Mouse (Mus musculus) liver, embryonic 14.5 days (tissue): ENCODE measurements around the gene Clrn3. TPM values are rescaled to one million over a fixed set of nuclear protein-coding genes. Genes with fewer than 3 reads are reported as not detected.

Source experiments
- ATAC-seq: fragments of 200-750 bp; cut with Nextera tagmentation; 2 replicates; pipeline ENCODE4 v1.8.0; 2017; ENCODE audit warnings: moderate number of reproducible peaks, mild to moderate bottlenecking, moderate library complexity; ENCODE audit not compliant: insufficient read depth
- DNase-seq, 3 experiments: peaks; one replicate each; pipeline ENCODE4 v3.0.0-alpha.2; 2012 to 2013; ENCODE audit warnings: low read depth in 3 of 3, low spot score in 3 of 3
- H3K27ac ChIP-seq: fragments of 300-500 bp; sonication (generic); 2 replicates; pipeline ENCODE4 v1.5.1; 2014; ENCODE audit warnings: moderate library complexity, mild to moderate bottlenecking, control low read depth, inconsistent platforms
- H3K27me3 ChIP-seq: fragments of 300-500 bp; sonication (generic); 2 replicates; pipeline ENCODE4 v1.6.1; 2014; ENCODE audit warnings: mild to moderate bottlenecking, low read length, moderate library complexity; ENCODE audit not compliant: control insufficient read depth, insufficient read depth
- H3K36me3 ChIP-seq: fragments of 300-500 bp; sonication (generic); replicated peaks from 2 replicates; pipeline ENCODE4 v1.6.1; 2014; ENCODE audit warnings: low read depth; ENCODE audit not compliant: control insufficient read depth, insufficient read depth
- H3K4me1 ChIP-seq, 2 experiments: fragments of 200-500 bp in 1 of 2; fragments of 300-500 bp in 1 of 2; sonication (generic) in 1 of 2; replicated peaks; 2 replicates each; pipeline ENCODE4 v1.6.1; 2012 to 2014; ENCODE audit warnings: antibody characterized with exemption in 1 of 2, inconsistent platforms in 1 of 2, low read length in 1 of 2; ENCODE audit not compliant: control insufficient read depth in 2 of 2, insufficient read depth in 2 of 2
- H3K4me2 ChIP-seq: fragments of 300-500 bp; sonication (generic); 2 replicates; pipeline ENCODE4 v1.6.1; 2014; ENCODE audit warnings: low read depth, mild to moderate bottlenecking, control low read depth, moderate library complexity
- H3K4me3 ChIP-seq, 2 experiments: fragments of 200-500 bp in 1 of 2; fragments of 300-500 bp in 1 of 2; sonication (generic) in 1 of 2; 2 replicates each; pipeline ENCODE4 v1.5.1; 2012 to 2014; ENCODE audit warnings: low read depth in 2 of 2, low read length in 2 of 2, mild to moderate bottlenecking in 2 of 2, control low read depth in 1 of 2, inconsistent platforms in 1 of 2, moderate library complexity in 1 of 2; ENCODE audit not compliant: insufficient read depth in 1 of 2
- H3K9ac ChIP-seq: fragments of 300-500 bp; sonication (generic); replicated peaks from 2 replicates; pipeline ENCODE4 v1.6.1; 2014; ENCODE audit warnings: mild to moderate bottlenecking, control low read depth, moderate library complexity
- H3K9me3 ChIP-seq: fragments of 300-500 bp; sonication (generic); 2 replicates; pipeline ENCODE4 v1.6.1; 2016; ENCODE audit warnings: low read length, mixed read lengths; ENCODE audit not compliant: control insufficient read depth
- CTCF ChIP-seq: IDR thresholded peaks from 2 replicates; pipeline ENCODE4 v1.5.1; 2016; ENCODE audit warnings: antibody characterized with exemption, low read depth, control low read depth
- EP300 ChIP-seq: IDR thresholded peaks from 2 replicates; pipeline ENCODE4 v1.6.1; 2016; ENCODE audit warnings: antibody characterized with exemption, low read depth
- WGBS: fragments of 180-500 bp; shearing (Covaris S2); extraction: QIAGEN DNeasy Blood & Tissue Kit; methylation state at CpG from one replicate; pipeline ENCODE4 v1.1.7; 2014; ENCODE audit not compliant: insufficient replicate concordance; 5-methylcytosine and 5-hydroxymethylcytosine counted together
- polyA plus RNA-seq, 2 experiments: library from polyadenylated mRNA; depleted of rRNA in 1 of 2; stranded (reverse) in 1 of 2; unstranded in 1 of 2; fragments of >200 nt; fragmentation: Nextera tagmentation in 1 of 2; extraction: Ambion mirVana in 1 of 2; gene quantifications; 2 replicates each; pipeline versions ENCODE4 v1.2.1 to v1.2.3; 2012 to 2014

Clrn3 gene
- polyA plus RNA-seq, 2 experiments: not detected

GRCm38 (mm10) chr7:135520241-135520640 is 8.2 kb downstream of the Clrn3 start:
- 16% methylated on average over 5 of the region's 5 CpGs for WGBS
- H3K4me1 ChIP-seq: peaks cover 0 to 8% of the 10 kb centered on the region in 2 experiments; a peak in 2 of 4 replicates

GRCm38 (mm10) chr7:135517191-135517590 is 11.3 kb downstream of the Clrn3 start:
- H3K36me3 ChIP-seq: no peaks in the 10 kb centered on the region
- peaks cover 0 to 8% of the 10 kb centered on the region in 2 experiments; a peak in 2 of 4 replicates for H3K4me1 ChIP-seq
- H3K4me2 ChIP-seq: no peak overlapping the region
- no peak for TF ChIP-seq EP300
- TF ChIP-seq CTCF: no peak
- no peak for DNase-seq
- no peak overlapping the region for H3K4me3 ChIP-seq
- no peaks in the 10 kb centered on the region for H3K27me3 ChIP-seq
- WGBS: 27% methylated on average over 4 of the region's 4 CpGs
- H3K27ac ChIP-seq: no peak overlapping the region
- H3K9ac ChIP-seq: no peak overlapping the region
- no peaks in the 10 kb centered on the region for H3K9me3 ChIP-seq
- ATAC-seq: no peak

More at GRCm38 (mm10) chr7:135520241-135520640, 8.2 kb downstream of the Clrn3 start:
- Histone ChIP-seq H3K36me3 (no peaks in the 10 kb centered on the region), H3K9me3 (no peaks in the 10 kb centered on the region), H3K27me3 (no peaks in the 10 kb centered on the region), H3K4me2 (no peak overlapping the region), H3K27ac (no peak overlapping the region), H3K9ac (no peak overlapping the region), H3K4me3 (no peak overlapping the region)
- TF ChIP-seq CTCF: no peak
- ATAC-seq (no peak), DNase-seq (no peak)

DNA sequence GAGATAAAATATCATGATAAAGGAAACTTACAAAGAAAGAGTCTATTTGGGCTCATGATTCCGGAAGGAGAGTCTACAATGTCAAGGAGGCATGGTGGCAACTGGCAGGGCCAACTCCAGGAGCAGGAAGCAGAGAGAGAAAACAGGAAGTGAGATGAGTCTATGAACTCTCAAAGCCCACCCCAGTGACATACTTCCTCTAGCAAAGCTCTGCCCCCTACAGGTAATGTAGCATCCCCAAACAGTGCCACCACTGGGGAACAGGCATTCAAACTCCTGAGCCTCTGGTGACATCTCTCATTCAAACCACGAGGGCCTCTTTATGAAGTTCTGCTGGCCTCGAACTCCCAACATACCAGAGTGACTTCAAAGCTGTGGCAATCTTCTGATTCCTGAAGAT is 16.7 kb downstream of the Clrn3 start:
- 57% methylated on average over 3 of the region's 3 CpGs for WGBS
- H3K27me3 ChIP-seq: no peaks in the 10 kb centered on the region
- DNase-seq (no peak), ATAC-seq (no peak)
- no peak overlapping the region for H3K9ac ChIP-seq
- no peak overlapping the region for H3K4me2 ChIP-seq
- no peaks in the 10 kb centered on the region for H3K4me1 ChIP-seq
- no peak overlapping the region for H3K27ac ChIP-seq
- H3K36me3 ChIP-seq: no peaks in the 10 kb centered on the region
- no peaks in the 10 kb centered on the region for H3K9me3 ChIP-seq
- no peak overlapping the region for H3K4me3 ChIP-seq
- TF ChIP-seq EP300 (no peak), CTCF (0 out of 2 replicates have a peak, but pooled peaks have one; percentile 9)

GRCm38 (mm10) chr7:135510431-135510830 is 18.0 kb downstream of the Clrn3 start:
- WGBS: 65% methylated on average over 5 of the region's 5 CpGs
- Histone ChIP-seq H3K4me3 (no peak overlapping the region), H3K36me3 (no peaks in the 10 kb centered on the region), H3K4me1 (no peaks in the 10 kb centered on the region), H3K27me3 (no peaks in the 10 kb centered on the region), H3K9me3 (no peaks in the 10 kb centered on the region), H3K4me2 (no peak overlapping the region), H3K9ac (no peak overlapping the region), H3K27ac (no peak overlapping the region)
- ATAC-seq (no peak), DNase-seq (no peak)
- TF ChIP-seq CTCF: no peak
- no peak for TF ChIP-seq EP300

- H3K4me2 ChIP-seq: no peak overlapping the region
- no peaks in the 10 kb centered on the region for H3K9me3 ChIP-seq
- TF ChIP-seq EP300 (no peak), CTCF (no peak)
- no peak for DNase-seq
- no peak overlapping the region for H3K27ac ChIP-seq
- 68% methylated on average over 3 of the region's 3 CpGs for WGBS
- H3K4me3 ChIP-seq: no peak overlapping the region
- H3K27me3 ChIP-seq: no peaks in the 10 kb centered on the region
- no peaks in the 10 kb centered on the region for H3K4me1 ChIP-seq
- H3K9ac ChIP-seq: no peak overlapping the region
- ATAC-seq: no peak
- no peaks in the 10 kb centered on the region for H3K36me3 ChIP-seq
Measured at GRCm38 (mm10) chr7:135509272-135509671, 19.2 kb downstream of the Clrn3 start.
